Mouse (Mus musculus) ES-Bruce4 (cell line): ENCODE results near the gene Cmtm3. TPM values are rescaled to one million over a fixed set of nuclear protein-coding genes. Genes with fewer than 3 reads are reported as not detected.

ENCODE experiments used
- H3K27ac ChIP-seq: 2 replicates; pipeline ENCODE4 v1.5.1; 2012; ENCODE audit warnings: low read length, inconsistent platforms; ENCODE audit not compliant: insufficient read depth
- H3K27me3 ChIP-seq: 2 replicates; pipeline ENCODE4 v1.6.1; 2012; ENCODE audit warnings: mild to moderate bottlenecking, low read length, inconsistent platforms; ENCODE audit not compliant: control insufficient read depth, poor library complexity, insufficient read depth, severe bottlenecking
- H3K36me3 ChIP-seq: 2 replicates; pipeline ENCODE4 v1.6.1; 2012; ENCODE audit warnings: inconsistent platforms, mild to moderate bottlenecking, low read length, moderate library complexity; ENCODE audit not compliant: control insufficient read depth, poor library complexity, insufficient read depth, severe bottlenecking
- H3K4me1 ChIP-seq: one replicate; pipeline ENCODE4 v1.8.1; 2011; ENCODE audit warnings: low read length; ENCODE audit not compliant: control insufficient read depth, insufficient read depth
- H3K4me3 ChIP-seq: 2 replicates; pipeline ENCODE4 v1.5.1; 2011; ENCODE audit warnings: low read depth, mild to moderate bottlenecking, low read length
- H3K9ac ChIP-seq: 2 replicates; pipeline ENCODE4 v1.6.1; 2012; ENCODE audit warnings: low read depth, mild to moderate bottlenecking, inconsistent platforms; ENCODE audit not compliant: poor library complexity, severe bottlenecking
- H3K9me3 ChIP-seq: replicated peaks from 2 replicates; pipeline ENCODE4 v1.6.1; 2012; ENCODE audit warnings: mild to moderate bottlenecking, low read length, inconsistent platforms; ENCODE audit not compliant: control insufficient read depth, poor library complexity, insufficient read depth, severe bottlenecking
- CTCF ChIP-seq: IDR thresholded peaks from one replicate; pipeline ENCODE4 v1.8.1; 2011; ENCODE audit warnings: low read depth, low read length
- EP300 ChIP-seq: IDR thresholded peaks from 2 replicates; pipeline ENCODE4 v1.6.1; 2011; ENCODE audit warnings: low read depth, low read length; ENCODE audit not compliant: insufficient read depth
- POLR2A ChIP-seq: IDR thresholded peaks from one replicate; pipeline ENCODE4 v1.8.1; 2011; ENCODE audit warnings: low read length; ENCODE audit not compliant: insufficient read depth
- polyA plus RNA-seq: library from polyadenylated mRNA; stranded (reverse); fragments of >200 nt; gene quantifications from 2 replicates; pipeline ENCODE4 v1.2.4, GENCODE M21; 2011; ENCODE audit warnings: low read depth; ENCODE audit not compliant: missing spikeins, insufficient read depth, insufficient read length

Gene Cmtm3
- polyA plus RNA-seq, 1 experiment = 22.2 TPM

DNA sequence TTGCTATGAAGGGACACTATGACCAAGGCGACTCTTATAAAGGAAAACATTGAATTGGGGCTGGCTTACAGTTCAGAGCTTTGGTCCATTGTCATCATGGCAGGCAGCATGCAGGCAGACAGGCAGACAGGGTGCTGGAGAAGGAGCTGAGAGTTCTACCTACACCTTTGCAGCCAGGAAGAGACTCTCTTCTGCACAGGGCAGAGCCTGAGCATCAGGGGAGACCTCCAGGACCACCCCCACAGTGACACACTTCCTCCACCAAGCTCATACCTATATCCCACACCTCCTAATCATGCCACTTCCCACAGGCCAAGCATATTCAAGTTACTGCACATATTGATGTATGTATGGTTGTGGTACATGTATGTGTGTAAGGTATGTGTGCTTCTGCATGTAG lies 2.4 kb upstream of the Cmtm3 start:
- no peaks in the 10 kb centered on the region for H3K36me3 ChIP-seq
- H3K9me3 ChIP-seq = no peaks in the 10 kb centered on the region
- no peaks in the 10 kb centered on the region; the same call in none of the 2 replicates for H3K27me3 ChIP-seq
- no peaks in the 10 kb centered on the region for H3K4me1 ChIP-seq
- TF ChIP-seq EP300 (no peak), POLR2A (no peak), CTCF (no peak)
- no peak overlapping the region for H3K4me3 ChIP-seq
- H3K27ac ChIP-seq = no peak overlapping the region
- no peak overlapping the region for H3K9ac ChIP-seq

GRCm38 (mm10) chr8:104337890-104338289 lies 1.3 kb upstream of the Cmtm3 start:
- H3K27me3 ChIP-seq = no peaks in the 10 kb centered on the region; the same call in 1 of the 2 replicates
- TF ChIP-seq CTCF (no peak), EP300 (no peak), POLR2A (no peak)
- H3K9me3 ChIP-seq = no peaks in the 10 kb centered on the region
- no peak overlapping the region for H3K4me3 ChIP-seq
- H3K9ac ChIP-seq = no peak overlapping the region
- H3K36me3 ChIP-seq = no peaks in the 10 kb centered on the region
- H3K4me1 ChIP-seq = no peaks in the 10 kb centered on the region
- no peak overlapping the region for H3K27ac ChIP-seq

DNA sequence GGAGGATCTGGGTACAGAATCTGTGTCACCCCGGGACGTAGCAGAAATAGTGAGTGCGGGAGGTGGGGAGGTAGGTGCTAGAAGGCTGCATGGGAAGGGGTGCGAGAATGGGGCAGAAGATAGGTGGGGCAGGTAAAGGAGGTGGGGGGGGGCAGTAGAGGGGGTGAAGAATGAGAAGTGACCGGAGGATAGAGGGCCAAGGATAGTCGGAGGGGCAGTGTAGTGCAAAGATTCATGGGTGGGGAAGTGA lies 698 bp downstream of the Cmtm3 start:
- H3K9me3 ChIP-seq = no peaks in the 10 kb centered on the region
- no peaks in the 10 kb centered on the region for H3K4me1 ChIP-seq
- H3K27me3 ChIP-seq = no peaks in the 10 kb centered on the region; the same call in 1 of the 2 replicates
- H3K36me3 ChIP-seq = no peaks in the 10 kb centered on the region
- H3K4me3 ChIP-seq = peak overlapping the region; percentile 74
- peak overlapping the region; percentile 62 for H3K9ac ChIP-seq
- no peak overlapping the region for H3K27ac ChIP-seq
- TF ChIP-seq CTCF (no peak), EP300 (no peak), POLR2A (no peak)

- Histone ChIP-seq H3K4me1 (no peaks in the 10 kb centered on the region), H3K27ac (no peak overlapping the region), H3K27me3 (no peaks in the 10 kb centered on the region), H3K9ac (peak overlapping the region; percentile 62), H3K36me3 (no peaks in the 10 kb centered on the region), H3K9me3 (no peaks in the 10 kb centered on the region), H3K4me3 (peak overlapping the region; percentile 74)
- TF ChIP-seq CTCF (peak; percentile 39), EP300 (no peak)
Measured at GRCm38 (mm10) chr8:104340233-104341105, 1.3 kb downstream of the Cmtm3 start.

DNA sequence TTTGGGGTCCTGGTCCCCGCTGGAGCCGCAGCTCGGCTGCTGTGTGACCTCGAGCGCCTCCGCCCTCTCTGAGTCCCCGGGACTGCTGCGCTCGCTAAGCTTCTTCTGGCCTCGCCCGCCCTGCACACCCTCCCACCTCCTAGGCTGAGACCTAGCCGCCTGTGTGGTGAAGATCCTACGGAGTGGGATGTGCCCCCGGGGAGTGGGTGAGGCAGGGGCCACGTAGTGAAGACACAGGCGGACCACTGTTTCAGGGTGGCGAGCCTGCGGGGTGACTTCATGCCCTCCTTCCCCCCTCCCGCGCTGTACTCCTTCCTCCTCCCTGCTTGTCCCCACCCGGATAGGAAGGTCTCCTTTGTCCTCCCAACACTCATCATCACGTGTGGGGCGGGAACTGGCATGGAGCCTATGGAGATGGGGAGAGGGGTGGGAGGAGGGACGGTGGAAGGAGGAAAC lies 1.9 kb downstream of the Cmtm3 start:
- Histone ChIP-seq H3K9ac (peak overlapping the region; percentile 62), H3K4me3 (peak overlapping the region; percentile 74), H3K9me3 (no peaks in the 10 kb centered on the region), H3K27me3 (no peaks in the 10 kb centered on the region), H3K4me1 (no peaks in the 10 kb centered on the region), H3K36me3 (no peaks in the 10 kb centered on the region), H3K27ac (no peak overlapping the region)
- TF ChIP-seq POLR2A (no peak), EP300 (no peak), CTCF (no peak)

DNA sequence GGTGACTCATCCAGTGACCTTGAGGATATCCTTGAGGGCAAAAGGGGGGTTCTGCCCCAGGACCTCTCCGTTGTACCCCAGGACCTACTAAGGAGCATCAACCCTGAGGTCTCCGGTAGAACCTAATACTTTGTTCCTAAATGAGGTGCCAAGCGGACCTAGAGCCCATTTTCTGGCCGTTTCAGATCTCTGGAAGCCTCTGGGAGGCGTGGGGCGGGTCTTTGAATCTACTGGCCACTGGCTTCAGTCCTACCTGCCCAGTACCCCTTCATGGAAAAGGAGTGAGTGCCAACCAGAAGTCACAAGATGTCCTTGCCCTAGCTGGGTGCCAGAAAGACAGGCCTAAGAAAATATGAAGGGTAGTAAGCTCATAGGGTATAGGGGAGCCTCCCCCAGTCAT lies 2.5 kb downstream of the Cmtm3 start:
- Histone ChIP-seq H3K36me3 (no peaks in the 10 kb centered on the region), H3K9ac (peak overlapping the region; percentile 62; the same call in 1 of the 2 replicates), H3K27me3 (no peaks in the 10 kb centered on the region), H3K4me3 (peak overlapping the region; percentile 74; the same call in 1 of the 2 replicates), H3K27ac (no peak overlapping the region), H3K4me1 (no peaks in the 10 kb centered on the region), H3K9me3 (no peaks in the 10 kb centered on the region)
- TF ChIP-seq CTCF (no peak), EP300 (no peak), POLR2A (no peak)
